Mouse (Mus musculus): ENCODE measurements at regions not wholly inside any gene's neighbourhood (a gene's known extent, or its start where the extent isn't known, plus 50 kb on each side); places are given as distances from the start of the nearest gene placed in this dataset.

- DNase-seq: no peak
Observed at GRCm38 (mm10) chr14:40758441-40758840, 134.6 kb downstream of the Sh2d4b start.

- DNase-seq: no peak
Observed at GRCm38 (mm10) chr14:40740541-40740940, 152.5 kb downstream of the Sh2d4b start.

GRCm38 (mm10) chr14:40731861-40732260 is 161.2 kb downstream of the Sh2d4b start:
- peak; percentile 54 for DNase-seq

- DNase-seq: no peak
Observed at GRCm38 (mm10) chr14:40708981-40709531, 184.0 kb downstream of the Sh2d4b start.

GRCm38 (mm10) chr14:40707419-40707818 is 185.6 kb downstream of the Sh2d4b start:
- no peak for DNase-seq

- no peak for DNase-seq
Observed at GRCm38 (mm10) chr14:40703451-40703850, 189.6 kb downstream of the Sh2d4b start.

GRCm38 (mm10) chr14:40681711-40682110 is 211.4 kb downstream of the Sh2d4b start:
- DNase-seq: no peak

GRCm38 (mm10) chr14:40653558-40653957 is 239.5 kb downstream of the Sh2d4b start:
- DNase-seq: no peak
